10 mouse cellular contexts compared by ENCODE assay signal in the genomic region with DNA sequence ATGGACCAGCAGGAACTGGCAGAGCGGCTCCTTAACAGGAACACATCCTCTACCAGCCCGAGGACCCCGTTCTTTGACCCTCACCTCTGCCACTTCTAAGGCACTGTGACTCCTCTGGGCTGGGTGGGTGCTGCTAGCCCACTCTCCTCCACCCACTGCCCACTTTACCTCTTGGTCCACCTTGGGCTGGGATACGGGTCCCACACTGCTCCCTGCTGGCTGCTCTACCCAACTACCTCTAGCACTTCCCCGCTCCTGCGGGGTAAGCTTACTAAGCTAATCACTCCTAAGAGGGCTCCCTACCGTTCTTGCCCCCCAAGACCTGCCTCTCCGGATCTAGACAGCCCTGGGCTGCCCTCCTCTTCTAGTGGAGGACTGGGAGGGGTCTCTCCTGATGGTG. TPM values are rescaled to one million over a fixed set of nuclear protein-coding genes. Genes with fewer than 3 reads are reported as not detected.
DNase-seq lines count a peak whose midpoint lies in the region; ATAC-seq and TF ChIP-seq lines count a peak whose summit lies in the region.
"Had no signal": no experiment of that assay in that cellular context is flagged by ENCODE, and none has a peak within 500 bp of the region (broad histone marks: within the 10 kb centered on the region; RNA-seq: fewer than 3 reads in every experiment).

No protein-coding gene starts in this region.

- 72% methylated on average over 8 of the region's 8 CpGs for WGBS in hindbrain, postnatal 0 days
- 76% methylated on average over 8 of the region's 8 CpGs for WGBS in hindbrain, embryonic 13.5 days
- 65% methylated on average over 8 of the region's 8 CpGs for WGBS in forebrain, embryonic 15.5 days

- H3K4me2 ChIP-seq in hindbrain, postnatal 0 days (ENCODE audit: low read depth, low read length), result no peak overlapping the region
- H3K4me2 ChIP-seq in hindbrain, embryonic 13.5 days, result no peak overlapping the region
- H3K4me2 ChIP-seq in forebrain, embryonic 15.5 days (replicated peaks), result no peak overlapping the region

- ATAC-seq in hindbrain, postnatal 0 days, result no peak
- ATAC-seq in hindbrain, embryonic 13.5 days (ENCODE audit: low FRiP score), result no peak
- ATAC-seq in forebrain, embryonic 15.5 days (replicated peaks), result no peak

- no peak overlapping the region for H3K9ac ChIP-seq in hindbrain, postnatal 0 days (replicated peaks; ENCODE audit: low read length)
- H3K9ac ChIP-seq in hindbrain, embryonic 13.5 days, result no peak overlapping the region
- no peak overlapping the region for H3K9ac ChIP-seq in forebrain, embryonic 15.5 days (replicated peaks)

- peak; percentile 56 for TF ChIP-seq CTCF in hindbrain, postnatal 0 days (IDR thresholded peaks at IDR 0.05; ENCODE audit: low read depth)

- H3K4me1 ChIP-seq in hindbrain, postnatal 0 days (ENCODE audit: insufficient read depth, low read length), result peaks cover 24% of the 10 kb centered on the region
- H3K4me1 ChIP-seq in hindbrain, embryonic 13.5 days (replicated peaks), result peaks cover 70% of the 10 kb centered on the region
- peaks cover 65% of the 10 kb centered on the region for H3K4me1 ChIP-seq in forebrain, embryonic 15.5 days

- peaks cover 40% of the 10 kb centered on the region for H3K36me3 ChIP-seq in hindbrain, postnatal 0 days (ENCODE audit: insufficient read depth, low read length)
- peaks cover 69% of the 10 kb centered on the region for H3K36me3 ChIP-seq in hindbrain, embryonic 13.5 days
- H3K36me3 ChIP-seq in forebrain, embryonic 15.5 days, result peaks cover 45% of the 10 kb centered on the region

- DNase-seq in hindbrain, postnatal 0 days (ENCODE audit: low spot score), result peak; percentile 49
- peak; percentile 53 for DNase-seq in retina, embryonic 14.5 days (ENCODE audit: low spot score)
- DNase-seq in retina, postnatal 1 day, result no peak
- peak; percentile 68 for DNase-seq in thymus, postnatal 4 days
- no peak for DNase-seq in adrenal gland, postnatal 10 days
- DNase-seq: adrenal gland, adult 2 months had no signal

- H3K27me3 ChIP-seq in hindbrain, postnatal 0 days (ENCODE audit: insufficient read depth, low read length), result no peaks in the 10 kb centered on the region
- no peaks in the 10 kb centered on the region for H3K27me3 ChIP-seq in hindbrain, embryonic 13.5 days
- H3K27me3 ChIP-seq in forebrain, embryonic 15.5 days, result no peaks in the 10 kb centered on the region

- peak overlapping the region; percentile 0; the same call in 1 of the 2 replicates for H3K27ac ChIP-seq in hindbrain, postnatal 0 days
- no peak overlapping the region for H3K27ac ChIP-seq in hindbrain, embryonic 13.5 days
- 0 out of 2 replicates have a peak overlapping the region, but pooled peaks have one; percentile 4 for H3K27ac ChIP-seq in forebrain, embryonic 15.5 days (replicated peaks)

- H3K9me3 ChIP-seq in hindbrain, postnatal 0 days (ENCODE audit: low read length), result no peaks in the 10 kb centered on the region
- no peaks in the 10 kb centered on the region for H3K9me3 ChIP-seq in hindbrain, embryonic 13.5 days
- no peaks in the 10 kb centered on the region for H3K9me3 ChIP-seq in forebrain, embryonic 15.5 days

- H3K4me3 ChIP-seq in hindbrain, postnatal 0 days (ENCODE audit: low read length), result no peak overlapping the region
- H3K4me3 ChIP-seq in hindbrain, embryonic 13.5 days, result no peak overlapping the region
- no peak overlapping the region for H3K4me3 ChIP-seq in forebrain, embryonic 15.5 days
- H3K4me3 ChIP-seq: erythroblast, embryonic 14.5 days had no signal

RNA-seq across cellular contexts. Expression of gene Tmem253, which starts 9.2 kb away (rescaled TPM):
- not detected in 2 replicates for total RNA-seq in hindbrain, postnatal 0 days (2014; rRNA removed)
- 0.51 and 0.53 TPM in 2 replicates for polyA plus RNA-seq in hindbrain, postnatal 0 days (2015; fragmentation: Nextera tagmentation; extraction: Ambion mirVana)
- 0.79 and 0.84 TPM in 2 replicates for polyA plus RNA-seq in hindbrain, embryonic 13.5 days (2015; fragmentation: Nextera tagmentation; extraction: Ambion mirVana)
- polyA plus RNA-seq in forebrain, embryonic 15.5 days (2015; fragmentation: Nextera tagmentation; extraction: Ambion mirVana), result 0.28 and 0.64 TPM in 2 replicates
- 1 to 10 TPM; 4.8 to 7.0 TPM for total RNA-seq in adrenal gland, postnatal 10 days (2021)
- polyA plus RNA-seq: erythroblast, embryonic 14.5 days had no signal

RNA-seq across cellular contexts. Expression of gene Zfp219, which starts 14.3 kb away (rescaled TPM):
- total RNA-seq in hindbrain, postnatal 0 days (2014; rRNA removed), result 91.7 and 98.7 TPM in 2 replicates
- polyA plus RNA-seq in hindbrain, postnatal 0 days (2015; fragmentation: Nextera tagmentation; extraction: Ambion mirVana), result 25.8 and 31.0 TPM in 2 replicates
- 30.5 and 33.1 TPM in 2 replicates for polyA plus RNA-seq in hindbrain, embryonic 13.5 days (2015; fragmentation: Nextera tagmentation; extraction: Ambion mirVana)
- polyA plus RNA-seq in forebrain, embryonic 15.5 days (2015; fragmentation: Nextera tagmentation; extraction: Ambion mirVana), result 43.3 and 48.9 TPM in 2 replicates
- 10 to 100 TPM; 54.6 to 59.2 TPM for total RNA-seq in adrenal gland, postnatal 10 days (2021)

RNA-seq across cellular contexts. Expression of gene Arhgef40, which starts 21.7 kb away (rescaled TPM):
- total RNA-seq in hindbrain, postnatal 0 days (2014; rRNA removed), result 113 and 124 TPM in 2 replicates
- polyA plus RNA-seq in hindbrain, postnatal 0 days (2015; fragmentation: Nextera tagmentation; extraction: Ambion mirVana), result 56.4 and 61.8 TPM in 2 replicates
- polyA plus RNA-seq in hindbrain, embryonic 13.5 days (2015; fragmentation: Nextera tagmentation; extraction: Ambion mirVana), result 76.8 and 83.1 TPM in 2 replicates
- polyA plus RNA-seq in forebrain, embryonic 15.5 days (2015; fragmentation: Nextera tagmentation; extraction: Ambion mirVana), result 65.7 and 69.8 TPM in 2 replicates
- 10 to 100 TPM; 60.8 to 78.7 TPM for total RNA-seq in adrenal gland, postnatal 10 days (2021)

RNA-seq across cellular contexts. Expression of gene Olfr221, which starts 36.0 kb away (rescaled TPM):
- total RNA-seq in hindbrain, postnatal 0 days (2014; rRNA removed), result not detected in 2 replicates
- polyA plus RNA-seq in hindbrain, postnatal 0 days (2015; fragmentation: Nextera tagmentation; extraction: Ambion mirVana), result not detected in 2 replicates
- polyA plus RNA-seq in hindbrain, embryonic 13.5 days (2015; fragmentation: Nextera tagmentation; extraction: Ambion mirVana), result not detected in 2 replicates
- not detected in 2 replicates for polyA plus RNA-seq in forebrain, embryonic 15.5 days (2015; fragmentation: Nextera tagmentation; extraction: Ambion mirVana)
- total RNA-seq in adrenal gland, postnatal 10 days (2021), result not detected
- total RNA-seq: adrenal gland, adult 2 months had no signal
- polyA plus RNA-seq: adrenal gland, adult 2 months; erythroblast, embryonic 14.5 days; kidney, embryonic 16.5 days had no signal

Comparison
In these comparisons a context has a peak if more than half of its experiments do, and no peak if none do; other contexts are left out.
1. DNase-seq: peak in hindbrain, postnatal 0 days (single experiment), retina, embryonic 14.5 days (single experiment) and thymus, postnatal 4 days (single experiment); none in retina, postnatal 1 day (single experiment) and adrenal gland, postnatal 10 days (single experiment).